Mouse (Mus musculus): ENCODE results near the gene Wdtc1.

The Wdtc1 gene

GRCm38 (mm10) chr4:133282656-133283055 is 70.6 kb downstream of the Wdtc1 start:
- no peak for DNase-seq (ENCODE audit: low read depth, low spot score)

GRCm38 (mm10) chr4:133281951-133282481 is 71.3 kb downstream of the Wdtc1 start:
- DNase-seq (ENCODE audit: low read depth, low spot score) = no peak

- no peak for DNase-seq (ENCODE audit: low read depth, low spot score)
Measured at GRCm38 (mm10) chr4:133281513-133281912, 71.8 kb downstream of the Wdtc1 start.

- DNase-seq (ENCODE audit: low read depth, low spot score) = no peak
Measured at GRCm38 (mm10) chr4:133278482-133278881, 74.8 kb downstream of the Wdtc1 start.

GRCm38 (mm10) chr4:133278067-133278466 is 75.2 kb downstream of the Wdtc1 start:
- DNase-seq (ENCODE audit: low read depth, low spot score) = no peak

- DNase-seq (ENCODE audit: low read depth, low spot score) = peak; percentile 90
Measured at GRCm38 (mm10) chr4:133277104-133278026, 75.9 kb downstream of the Wdtc1 start, which contains the start of gene Tmem222. Gene Tmem222, minus strand, starts transcription at chr4:133277792.

- no peak for DNase-seq (ENCODE audit: low read depth, low spot score)
Measured at GRCm38 (mm10) chr4:133270929-133271328, 82.4 kb downstream of the Wdtc1 start.

- no peak for DNase-seq (ENCODE audit: low read depth, low spot score)
Measured at GRCm38 (mm10) chr4:133269596-133269995, 83.7 kb downstream of the Wdtc1 start.

- DNase-seq (ENCODE audit: low read depth, low spot score) = no peak
Measured at GRCm38 (mm10) chr4:133268931-133269330, 84.3 kb downstream of the Wdtc1 start.

GRCm38 (mm10) chr4:133266248-133266880 is 86.9 kb downstream of the Wdtc1 start:
- no peak for DNase-seq (ENCODE audit: low read depth, low spot score)

- DNase-seq (ENCODE audit: low read depth, low spot score) = no peak
Measured at GRCm38 (mm10) chr4:133265759-133266158, 87.5 kb downstream of the Wdtc1 start.

- DNase-seq (ENCODE audit: low read depth, low spot score) = no peak
Measured at GRCm38 (mm10) chr4:133265297-133265696, 88.0 kb downstream of the Wdtc1 start.

- no peak for DNase-seq (ENCODE audit: low read depth, low spot score)
Measured at GRCm38 (mm10) chr4:133264559-133264958, 88.7 kb downstream of the Wdtc1 start.

GRCm38 (mm10) chr4:133263756-133264155 is 89.5 kb downstream of the Wdtc1 start:
- no peak for DNase-seq (ENCODE audit: low read depth, low spot score)

GRCm38 (mm10) chr4:133262882-133263281 is 90.4 kb downstream of the Wdtc1 start, which contains the start of gene Sytl1:
Gene Sytl1, minus strand, starts transcription at chr4:133263113.
- DNase-seq (ENCODE audit: low read depth, low spot score) = no peak

GRCm38 (mm10) chr4:133262375-133262765 is 90.9 kb downstream of the Wdtc1 start:
- no peak for DNase-seq (ENCODE audit: low read depth, low spot score)

- no peak for DNase-seq (ENCODE audit: low read depth, low spot score)
Measured at GRCm38 (mm10) chr4:133261641-133262374, 91.5 kb downstream of the Wdtc1 start.

- DNase-seq (ENCODE audit: low read depth, low spot score) = no peak
Measured at GRCm38 (mm10) chr4:133257798-133258408, 95.4 kb downstream of the Wdtc1 start.

GRCm38 (mm10) chr4:133257230-133257629 is 96.1 kb downstream of the Wdtc1 start:
- no peak for DNase-seq (ENCODE audit: low read depth, low spot score)

- DNase-seq (ENCODE audit: low read depth, low spot score) = no peak
Measured at GRCm38 (mm10) chr4:133256820-133257219, 96.5 kb downstream of the Wdtc1 start.

- DNase-seq (ENCODE audit: low read depth, low spot score) = no peak
Measured at GRCm38 (mm10) chr4:133255392-133255791, 97.9 kb downstream of the Wdtc1 start.

Measured in brain, embryonic 18.5 days (tissue).